Mouse (Mus musculus) adrenal gland, postnatal 4 days (tissue): ENCODE data around the gene Dcaf12. TPM values are rescaled to one million over a fixed set of nuclear protein-coding genes. Genes with fewer than 3 reads are reported as not detected.

Experiments
- DNase-seq, 2 experiments: peaks; one replicate each; pipeline ENCODE4 v3.0.0; 2021 to 2022; ENCODE audit warnings: low spot score in 2 of 2, mixed read lengths in 2 of 2
- total RNA-seq, 2 experiments: library from RNA; stranded (reverse); gene quantifications; 2 replicates each; pipeline ENCODE4 v1.2.3; 2021

Dcaf12 gene
- total RNA-seq, 2 experiments from 2014 or later, result 64.3 to 64.9 TPM

GRCm38 (mm10) chr4:41313722-41314121 lies 967 bp downstream of the Dcaf12 start:
- no peak for DNase-seq

GRCm38 (mm10) chr4:41310567-41311563 lies 3.8 kb downstream of the Dcaf12 start:
- DNase-seq, result no peak

GRCm38 (mm10) chr4:41307406-41307805 lies 7.3 kb downstream of the Dcaf12 start:
- no peak for DNase-seq

GRCm38 (mm10) chr4:41304302-41304701 lies 10.4 kb downstream of the Dcaf12 start:
- DNase-seq, result no peak

GRCm38 (mm10) chr4:41303671-41304070 lies 11.0 kb downstream of the Dcaf12 start:
- no peak for DNase-seq

- no peak for DNase-seq
These were observed 15.7 kb downstream of the Dcaf12 start for GRCm38 (mm10) chr4:41298976-41299375.

GRCm38 (mm10) chr4:41295960-41296359 lies 18.7 kb downstream of the Dcaf12 start:
- no peak for DNase-seq

- no peak for DNase-seq
These were observed 19.2 kb downstream of the Dcaf12 start for GRCm38 (mm10) chr4:41295507-41295906.

- no peak for DNase-seq
These were observed 20.8 kb downstream of the Dcaf12 start for GRCm38 (mm10) chr4:41293907-41294306.

- no peak for DNase-seq
These were observed 24.9 kb downstream of the Dcaf12 start for GRCm38 (mm10) chr4:41289802-41290201.

GRCm38 (mm10) chr4:41286420-41286819 lies 28.3 kb downstream of the Dcaf12 start:
- no peak for DNase-seq

GRCm38 (mm10) chr4:41284087-41284486 lies 30.6 kb downstream of the Dcaf12 start:
- DNase-seq, result no peak

GRCm38 (mm10) chr4:41275927-41276326 lies 38.8 kb downstream of the Dcaf12 start:
- DNase-seq, result no peak

- peak; percentile 81 to 88 for DNase-seq
These were observed 39.5 kb downstream of the Dcaf12 start, which contains the start of gene Ubap2 for GRCm38 (mm10) chr4:41274980-41275850. Ubap2 (minus strand) TSS chr4:41275144.

- peak in 1 of 2 experiments; percentile 4 for DNase-seq
These were observed 40.2 kb downstream of the Dcaf12 start for GRCm38 (mm10) chr4:41274377-41274979.

GRCm38 (mm10) chr4:41268133-41268532 lies 46.6 kb downstream of the Dcaf12 start:
- DNase-seq, result no peak

GRCm38 (mm10) chr4:41266350-41266749 lies 48.3 kb downstream of the Dcaf12 start:
- DNase-seq, result no peak

- no peak for DNase-seq
These were observed 54.0 kb downstream of the Dcaf12 start for GRCm38 (mm10) chr4:41260691-41261090.

- no peak for DNase-seq
These were observed 55.7 kb downstream of the Dcaf12 start for GRCm38 (mm10) chr4:41259019-41259418.

GRCm38 (mm10) chr4:41257752-41258151 lies 56.9 kb downstream of the Dcaf12 start:
- no peak for DNase-seq

- no peak for DNase-seq
These were observed 59.0 kb downstream of the Dcaf12 start for GRCm38 (mm10) chr4:41255564-41256210.
